Mouse (Mus musculus) liver, adult 2 months (tissue): ENCODE measurements around the gene 1700061G19Rik. TPM values are rescaled to one million over a fixed set of nuclear protein-coding genes. Genes with fewer than 3 reads are reported as not detected.

ENCODE experiments used
- DNase-seq: peaks from one replicate; pipeline ENCODE4 v3.0.0-alpha.2; 2011; ENCODE audit warnings: low read depth, low spot score; ENCODE audit errors: extremely low read depth
- H3K27ac ChIP-seq: fragments of 200-500 bp; replicated peaks from 2 replicates; pipeline ENCODE4 v1.5.1; 2012; ENCODE audit warnings: low read depth, mild to moderate bottlenecking, control low read depth, inconsistent platforms, low read length; ENCODE audit not compliant: insufficient read depth
- H3K27me3 ChIP-seq: fragments of 200-500 bp; 2 replicates; pipeline ENCODE4 v1.6.1; 2012; ENCODE audit warnings: mild to moderate bottlenecking, moderate library complexity, low read length, inconsistent platforms; ENCODE audit not compliant: control insufficient read depth, insufficient read depth
- H3K36me3 ChIP-seq: fragments of 200-500 bp; 2 replicates; pipeline ENCODE4 v1.6.1; 2012; ENCODE audit warnings: low read length, inconsistent platforms; ENCODE audit not compliant: control insufficient read depth, insufficient read depth
- H3K4me1 ChIP-seq: fragments of 200-500 bp; 2 replicates; pipeline ENCODE4 v1.6.1; 2011; ENCODE audit warnings: low read length; ENCODE audit not compliant: control insufficient read depth, insufficient read depth
- H3K4me3 ChIP-seq: fragments of 200-500 bp; 2 replicates; pipeline ENCODE4 v1.5.1; 2011; ENCODE audit warnings: low read depth, mild to moderate bottlenecking, control low read depth, low read length, moderate library complexity; ENCODE audit not compliant: insufficient read depth
- H3K79me2 ChIP-seq: fragments of 200-500 bp; 2 replicates; pipeline ENCODE4 v1.6.1; 2012; ENCODE audit warnings: inconsistent platforms, mild to moderate bottlenecking, low read length, moderate library complexity; ENCODE audit not compliant: control insufficient read depth, insufficient read depth
- H3K9ac ChIP-seq: fragments of 200-500 bp; 2 replicates; pipeline ENCODE4 v1.6.1; 2012; ENCODE audit warnings: low read depth, mild to moderate bottlenecking, control low read depth, inconsistent platforms, low read length
- CTCF ChIP-seq: fragments of 200-500 bp; IDR thresholded peaks from 2 replicates; pipeline ENCODE4 v1.5.1; 2011; ENCODE audit warnings: low read depth, low read length, control low read depth
- POLR2A ChIP-seq: fragments of 200-500 bp; IDR thresholded peaks from 2 replicates; pipeline ENCODE4 v1.6.1; 2011; ENCODE audit warnings: low read length, control low read depth; ENCODE audit not compliant: insufficient read depth; ENCODE audit errors: extremely low read depth
- WGBS: fragments of 180-500 bp; shearing (Covaris S2); methylation state at CpG from one replicate; pipeline ENCODE4 v1.1.7; 2018; 5-methylcytosine and 5-hydroxymethylcytosine counted together
- polyA plus RNA-seq: library from polyadenylated mRNA; depleted of rRNA; stranded (reverse); fragments of >200 nt; gene quantifications from 2 replicates; pipeline ENCODE4 v1.2.3, GENCODE M21; 2012
- total RNA-seq: library from RNA; depleted of rRNA; stranded (reverse); fragments of >200 nt; gene quantifications from 2 replicates; pipeline ENCODE4 v1.2.3, GENCODE M21; 2014

Gene 1700061G19Rik
- total and polyA plus RNA-seq, 2 experiments = 0.02 TPM; not detected in 1

DNA sequence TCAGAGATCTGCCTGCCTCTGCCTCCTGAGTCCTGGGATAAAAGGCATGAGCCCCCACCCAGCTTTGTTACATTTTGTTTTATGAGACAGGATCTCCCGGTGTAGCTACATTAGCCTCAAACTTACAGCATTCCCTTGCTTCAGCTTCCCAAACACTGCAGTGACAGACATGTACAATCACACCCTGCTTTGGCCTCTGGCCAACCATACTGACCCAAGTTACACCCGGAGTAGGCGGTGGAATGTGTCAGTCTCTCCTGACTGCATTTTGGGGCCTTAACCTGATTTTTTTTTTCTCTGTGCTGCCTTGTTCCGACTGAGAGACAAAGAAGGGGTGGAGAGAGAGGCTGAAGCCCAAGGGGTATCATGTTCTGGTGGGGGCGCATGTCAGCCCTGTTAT lies 9.1 kb downstream of the 1700061G19Rik start:
- no peaks in the 10 kb centered on the region for H3K4me1 ChIP-seq
- no peak overlapping the region for H3K9ac ChIP-seq
- no peak for TF ChIP-seq CTCF
- H3K4me3 ChIP-seq = no peak overlapping the region
- peak; percentile 14 for DNase-seq
- no peaks in the 10 kb centered on the region for H3K79me2 ChIP-seq
- WGBS = 42% methylated on average over 5 of the region's 5 CpGs
- H3K27ac ChIP-seq = no peak overlapping the region
- no peaks in the 10 kb centered on the region for H3K27me3 ChIP-seq
- H3K36me3 ChIP-seq = no peaks in the 10 kb centered on the region

DNA sequence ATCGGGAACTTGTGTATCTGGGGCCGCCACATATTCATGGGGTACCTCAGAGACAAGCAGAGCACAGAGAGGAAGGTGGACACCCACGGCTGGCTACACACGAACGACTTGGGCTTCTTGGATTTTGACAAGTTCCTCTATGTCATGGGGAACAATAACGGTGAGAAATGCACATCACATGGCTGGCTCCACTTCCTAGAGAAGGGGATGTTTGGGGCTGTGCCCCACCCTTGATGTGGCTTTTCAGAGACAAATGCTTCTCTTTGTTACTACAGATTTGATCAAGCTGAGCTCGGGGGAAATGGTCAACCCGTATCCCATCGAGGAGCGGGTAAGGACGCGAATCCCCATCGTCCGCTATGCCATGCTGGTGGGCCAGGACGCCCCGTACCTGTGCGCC lies 9.5 kb downstream of the 1700061G19Rik start:
- Histone ChIP-seq H3K4me1 (no peaks in the 10 kb centered on the region), H3K36me3 (no peaks in the 10 kb centered on the region), H3K27me3 (no peaks in the 10 kb centered on the region), H3K79me2 (no peaks in the 10 kb centered on the region), H3K27ac (no peak overlapping the region), H3K4me3 (no peak overlapping the region), H3K9ac (no peak overlapping the region)
- WGBS = 88% methylated on average over 17 of the region's 17 CpGs
- TF ChIP-seq CTCF = no peak
- TF ChIP-seq POLR2A = no peak
- no peak for DNase-seq

DNA sequence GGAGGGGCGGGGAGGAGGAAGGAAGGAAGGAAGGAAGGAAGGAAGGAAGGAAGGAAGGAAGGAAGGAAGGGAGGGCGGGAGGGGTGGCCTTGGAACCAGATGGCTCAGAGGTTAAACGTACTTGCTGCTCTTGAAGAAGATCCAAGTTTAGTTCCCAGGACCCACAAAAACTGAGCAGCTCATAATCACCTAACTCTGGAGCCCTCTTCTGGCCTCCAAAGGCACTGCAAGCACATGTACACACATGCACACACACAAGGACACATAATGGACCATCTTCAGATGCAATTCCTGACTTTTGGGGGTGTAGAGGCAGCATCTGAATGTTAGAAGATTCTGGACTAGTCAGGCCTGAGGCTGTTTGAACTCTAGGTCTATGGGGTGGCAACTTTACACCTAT lies 12.8 kb downstream of the 1700061G19Rik start:
- H3K27me3 ChIP-seq = no peaks in the 10 kb centered on the region
- H3K4me3 ChIP-seq = no peak overlapping the region
- 78% methylated on average over 2 of the region's 3 CpGs for WGBS
- H3K27ac ChIP-seq = no peak overlapping the region
- H3K79me2 ChIP-seq = no peaks in the 10 kb centered on the region
- H3K4me1 ChIP-seq = no peaks in the 10 kb centered on the region
- H3K36me3 ChIP-seq = peaks cover 1% of the 10 kb centered on the region; the same call in 1 of the 2 replicates
- H3K9ac ChIP-seq = no peak overlapping the region
- TF ChIP-seq POLR2A (no peak), CTCF (0 out of 2 replicates have a peak, but pooled peaks have one; percentile 9)
- no peak for DNase-seq

DNA sequence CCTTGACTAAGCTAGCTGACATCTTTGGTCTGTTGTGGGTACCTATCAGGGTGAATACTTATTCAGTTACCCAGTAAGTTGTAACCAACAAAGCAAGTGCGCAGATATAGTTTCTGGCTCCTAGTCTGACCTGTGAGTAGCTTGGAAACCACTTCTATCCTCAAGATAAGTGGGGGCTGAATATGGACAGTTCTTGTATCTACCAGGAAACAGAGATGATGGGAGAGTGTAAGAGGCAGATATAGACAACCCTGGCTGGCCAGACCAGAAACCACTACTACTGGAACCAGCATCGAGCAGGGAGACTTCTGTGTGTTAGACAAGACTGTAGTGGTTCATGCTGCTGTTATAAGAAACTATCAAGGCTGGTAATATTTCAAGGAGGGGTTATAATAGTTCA lies 14.7 kb downstream of the 1700061G19Rik start:
- H3K36me3 ChIP-seq = peaks cover 1% of the 10 kb centered on the region; the same call in 1 of the 2 replicates
- no peak overlapping the region for H3K9ac ChIP-seq
- H3K27ac ChIP-seq = no peak overlapping the region
- WGBS = 98% methylated on average over 2 of the region's 2 CpGs
- H3K4me3 ChIP-seq = no peak overlapping the region
- TF ChIP-seq CTCF (no peak), POLR2A (no peak)
- no peaks in the 10 kb centered on the region for H3K4me1 ChIP-seq
- H3K27me3 ChIP-seq = no peaks in the 10 kb centered on the region
- H3K79me2 ChIP-seq = no peaks in the 10 kb centered on the region
- no peak for DNase-seq

DNA sequence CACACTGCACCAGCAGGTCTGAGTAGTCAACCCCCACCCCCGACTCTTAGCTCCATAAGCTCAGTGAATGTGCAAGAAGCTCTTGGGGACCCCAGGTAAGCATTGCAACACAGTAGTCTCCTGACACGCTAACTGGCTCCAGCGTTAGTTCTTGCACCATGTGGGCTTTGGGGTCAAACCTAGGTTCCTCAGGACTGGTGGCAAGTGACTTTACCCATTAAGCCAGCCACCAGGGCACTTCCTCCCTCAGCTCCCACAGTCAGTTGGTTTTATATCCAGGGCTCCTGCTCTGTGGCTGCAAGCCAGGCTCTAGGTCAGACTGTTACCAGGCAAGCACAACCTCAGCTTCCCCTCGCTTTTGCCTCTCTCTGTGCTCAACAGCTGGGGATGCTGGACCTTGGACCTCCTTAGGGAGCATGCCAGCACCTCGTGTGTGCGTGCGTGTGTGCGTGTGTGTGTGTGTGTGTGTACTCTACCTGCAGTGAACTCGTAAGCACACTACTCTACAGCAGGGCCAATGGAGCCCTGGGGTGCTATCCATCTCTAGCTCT lies 20.2 kb downstream of the 1700061G19Rik start:
- H3K27me3 ChIP-seq = no peaks in the 10 kb centered on the region
- H3K79me2 ChIP-seq = no peaks in the 10 kb centered on the region
- WGBS = 83% methylated on average over 9 of the region's 9 CpGs
- no peak overlapping the region for H3K27ac ChIP-seq
- H3K4me3 ChIP-seq = no peak overlapping the region
- H3K4me1 ChIP-seq = no peaks in the 10 kb centered on the region
- DNase-seq = no peak
- TF ChIP-seq POLR2A (no peak), CTCF (no peak)
- H3K36me3 ChIP-seq = peaks cover 1% of the 10 kb centered on the region; the same call in 1 of the 2 replicates
- no peak overlapping the region for H3K9ac ChIP-seq

DNA sequence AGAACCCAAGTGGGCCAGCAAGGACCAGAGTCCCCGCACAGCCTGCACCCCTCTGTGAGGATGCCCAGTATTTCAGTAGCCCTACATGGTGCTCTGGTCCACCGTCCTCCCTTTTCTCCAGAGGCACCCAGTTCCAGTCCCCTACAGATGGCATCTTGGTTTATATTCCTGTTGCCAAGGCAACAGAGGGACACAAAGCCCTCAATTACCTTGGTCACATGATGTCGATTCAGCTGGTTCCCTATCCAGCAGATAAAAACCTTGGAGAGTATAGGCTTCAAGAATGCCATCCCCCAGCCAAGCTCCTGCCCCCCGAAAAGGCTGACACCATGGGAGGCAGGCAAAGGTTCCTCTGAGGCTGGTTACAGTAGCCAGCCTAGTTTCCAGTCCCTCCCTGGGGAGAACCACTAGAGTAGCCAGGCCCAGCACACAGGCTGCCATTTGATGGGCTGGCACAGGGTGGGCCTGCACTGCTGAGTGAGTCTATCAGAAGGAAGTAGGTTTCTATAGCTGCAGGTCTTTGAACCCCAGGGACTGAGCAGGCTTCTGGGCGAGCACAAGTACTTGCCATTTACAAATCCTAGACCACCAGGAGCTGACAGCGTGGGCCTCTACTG lies 21.3 kb downstream of the 1700061G19Rik start:
- H3K27ac ChIP-seq = no peak overlapping the region
- H3K4me3 ChIP-seq = no peak overlapping the region
- TF ChIP-seq CTCF (no peak), POLR2A (no peak)
- H3K9ac ChIP-seq = no peak overlapping the region
- peaks cover 1% of the 10 kb centered on the region; the same call in 1 of the 2 replicates for H3K36me3 ChIP-seq
- no peaks in the 10 kb centered on the region for H3K27me3 ChIP-seq
- WGBS = 96% methylated on average over 6 of the region's 6 CpGs
- no peak for DNase-seq
- H3K4me1 ChIP-seq = no peaks in the 10 kb centered on the region
- no peaks in the 10 kb centered on the region for H3K79me2 ChIP-seq
